Mouse (Mus musculus) limb, embryonic 14.5 days (tissue): ENCODE data around the gene Atg4d. TPM values are rescaled to one million over a fixed set of nuclear protein-coding genes. Genes with fewer than 3 reads are reported as not detected.

Experiments used
- ATAC-seq: fragments of 200-750 bp; cut with Nextera tagmentation; 2 replicates; pipeline ENCODE4 v1.8.0; 2017; ENCODE audit warnings: low read depth, moderate number of reproducible peaks, moderate TSS enrichment; ENCODE audit not compliant: low FRiP score
- DNase-seq: peaks from one replicate; pipeline ENCODE4 v3.0.0-alpha.2; 2015; ENCODE audit warnings: low spot score
- H3K27ac ChIP-seq: fragments of 300-500 bp; sonication (generic); replicated peaks from 2 replicates; pipeline ENCODE4 v1.5.1; 2014; ENCODE audit warnings: low read depth, mild to moderate bottlenecking, low read length, moderate library complexity, mixed read lengths
- H3K27me3 ChIP-seq: fragments of 300-500 bp; sonication (generic); 2 replicates; pipeline ENCODE4 v1.6.1; 2014; ENCODE audit warnings: low read length, mixed read lengths; ENCODE audit not compliant: control insufficient read depth, insufficient read depth
- H3K36me3 ChIP-seq: fragments of 300-500 bp; sonication (generic); 2 replicates; pipeline ENCODE4 v1.6.1; 2014; ENCODE audit warnings: mild to moderate bottlenecking, low read length, moderate library complexity, mixed read lengths; ENCODE audit not compliant: control insufficient read depth, insufficient read depth
- H3K4me1 ChIP-seq: fragments of 300-500 bp; sonication (generic); 2 replicates; pipeline ENCODE4 v1.6.1; 2014; ENCODE audit warnings: antibody characterized with exemption, low read length, mixed read lengths; ENCODE audit not compliant: control insufficient read depth, insufficient read depth
- H3K4me2 ChIP-seq: fragments of 300-500 bp; sonication (generic); replicated peaks from 2 replicates; pipeline ENCODE4 v1.6.1; 2014; ENCODE audit warnings: low read depth, mild to moderate bottlenecking, low read length, moderate library complexity; ENCODE audit not compliant: severe bottlenecking
- H3K4me3 ChIP-seq: fragments of 300-500 bp; sonication (generic); replicated peaks from 2 replicates; pipeline ENCODE4 v1.5.1; 2014; ENCODE audit warnings: low read length
- H3K9ac ChIP-seq: fragments of 300-500 bp; sonication (generic); 2 replicates; pipeline ENCODE4 v1.6.1; 2014; ENCODE audit warnings: mild to moderate bottlenecking, low read depth, low read length, moderate library complexity; ENCODE audit not compliant: severe bottlenecking
- H3K9me3 ChIP-seq: fragments of 300-500 bp; sonication (generic); 2 replicates; pipeline ENCODE4 v1.6.1; 2016; ENCODE audit warnings: low read length; ENCODE audit not compliant: control insufficient read depth
- POLR2A ChIP-seq: fragments of 200-500 bp; IDR thresholded peaks from 2 replicates; pipeline ENCODE4 v1.8.0; 2012; ENCODE audit warnings: inconsistent platforms, mild to moderate bottlenecking, moderate library complexity, borderline replicate concordance; ENCODE audit not compliant: insufficient read depth, insufficient read length; ENCODE audit errors: extremely low read depth
- WGBS: fragments of 180-500 bp; shearing (Covaris S2); extraction: QIAGEN DNeasy Blood & Tissue Kit; methylation state at CpG from one replicate; pipeline ENCODE4 v1.1.7; 2014; 5-methylcytosine and 5-hydroxymethylcytosine counted together
- polyA plus RNA-seq, 2 experiments: library from polyadenylated mRNA; depleted of rRNA in 1 of 2; stranded (reverse) in 1 of 2; unstranded in 1 of 2; fragments of >200 nt; fragmentation: Nextera tagmentation in 1 of 2; extraction: Ambion mirVana in 1 of 2; gene quantifications; 2 replicates each; pipeline versions ENCODE4 v1.2.1 to v1.2.3; 2012 to 2014

The Atg4d gene
- polyA plus RNA-seq, 2 experiments = 26.9 to 31.6 TPM

DNA sequence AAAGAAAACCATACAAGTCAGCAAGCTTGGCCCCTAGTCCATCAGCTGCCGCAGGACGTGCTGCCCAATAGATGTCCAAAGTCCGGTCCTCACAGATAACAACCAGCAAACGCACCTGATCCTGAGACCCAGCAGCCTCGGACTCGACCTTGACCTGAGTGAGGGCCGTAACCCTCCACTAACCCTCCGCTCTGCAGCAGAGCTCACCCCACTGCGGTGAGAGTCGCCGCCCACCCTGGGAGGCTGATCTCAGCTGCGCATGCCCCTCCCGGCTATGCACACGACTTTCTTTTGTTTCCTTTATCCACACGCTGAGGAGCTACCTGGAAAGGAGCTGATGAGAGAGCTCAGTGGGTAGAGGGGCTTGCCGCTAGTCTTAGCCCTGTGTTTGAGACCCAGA lies 37.8 kb upstream of the Atg4d start:
- H3K4me3 ChIP-seq = peak overlapping the region; percentile 24
- peaks cover 7% of the 10 kb centered on the region for H3K4me1 ChIP-seq
- peak overlapping the region; percentile 61; the same call in 1 of the 2 replicates for H3K27ac ChIP-seq
- H3K4me2 ChIP-seq = peak overlapping the region; percentile 47
- TF ChIP-seq POLR2A = no peak
- peak overlapping the region; percentile 40 for H3K9ac ChIP-seq
- WGBS = 19% methylated on average over 16 of the region's 16 CpGs
- H3K36me3 ChIP-seq = peaks cover 34% of the 10 kb centered on the region
- H3K9me3 ChIP-seq = no peaks in the 10 kb centered on the region
- DNase-seq = peak; percentile 49
- H3K27me3 ChIP-seq = no peaks in the 10 kb centered on the region
- peak; percentile 55; the same call in 1 of the 2 replicates for ATAC-seq

DNA sequence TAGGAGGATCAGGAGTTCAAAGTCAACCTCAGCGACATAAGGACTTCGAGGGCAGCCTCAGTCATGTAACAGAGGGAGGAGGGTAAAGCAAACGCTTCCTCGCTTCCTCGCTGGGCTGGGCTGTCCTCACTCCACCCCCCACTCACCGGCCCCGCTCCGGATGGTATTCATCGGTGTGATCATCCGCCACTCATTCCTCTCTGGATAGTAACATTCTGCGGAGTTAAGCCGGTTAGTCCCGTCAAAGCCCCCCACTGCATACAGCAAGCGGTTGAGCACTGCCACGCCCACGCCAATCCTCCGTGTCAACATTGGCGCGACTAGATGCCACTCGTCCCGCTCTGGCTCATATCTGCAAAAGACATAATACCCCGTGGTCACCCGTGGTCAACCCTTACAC lies 33.5 kb upstream of the Atg4d start:
- Histone ChIP-seq H3K9me3 (no peaks in the 10 kb centered on the region), H3K4me2 (no peak overlapping the region), H3K36me3 (peaks cover 71% of the 10 kb centered on the region), H3K27me3 (no peaks in the 10 kb centered on the region), H3K27ac (no peak overlapping the region), H3K4me3 (no peak overlapping the region), H3K9ac (no peak overlapping the region), H3K4me1 (peaks cover 7% of the 10 kb centered on the region)
- ATAC-seq (no peak), DNase-seq (no peak)
- no peak for TF ChIP-seq POLR2A
- 65% methylated on average over 23 of the region's 23 CpGs for WGBS

GRCm38 (mm10) chr9:21232867-21233266 lies 32.2 kb upstream of the Atg4d start:
- Histone ChIP-seq H3K36me3 (peaks cover 79% of the 10 kb centered on the region), H3K4me1 (peaks cover 11% of the 10 kb centered on the region), H3K4me3 (no peak overlapping the region), H3K27ac (no peak overlapping the region), H3K27me3 (no peaks in the 10 kb centered on the region), H3K9me3 (no peaks in the 10 kb centered on the region), H3K9ac (no peak overlapping the region), H3K4me2 (no peak overlapping the region)
- TF ChIP-seq POLR2A = no peak
- WGBS = 80% methylated on average over 5 of the region's 5 CpGs
- ATAC-seq = no peak
- DNase-seq = no peak

- no peak for TF ChIP-seq POLR2A
- no peak for DNase-seq
These were observed 31.7 kb upstream of the Atg4d start for GRCm38 (mm10) chr9:21233366-21233765.

GRCm38 (mm10) chr9:21233805-21234204 lies 31.3 kb upstream of the Atg4d start:
- ATAC-seq (no peak), DNase-seq (no peak)
- Histone ChIP-seq H3K27ac (no peak overlapping the region), H3K9me3 (no peaks in the 10 kb centered on the region), H3K9ac (no peak overlapping the region), H3K27me3 (no peaks in the 10 kb centered on the region), H3K4me1 (peaks cover 11% of the 10 kb centered on the region), H3K4me3 (no peak overlapping the region), H3K36me3 (peaks cover 79% of the 10 kb centered on the region), H3K4me2 (no peak overlapping the region)
- TF ChIP-seq POLR2A = no peak
- 84% methylated on average over 28 of the region's 28 CpGs for WGBS

More at GRCm38 (mm10) chr9:21233366-21233765, 31.7 kb upstream of the Atg4d start:
- WGBS = 92% methylated on average over 29 of the region's 29 CpGs
- Histone ChIP-seq H3K36me3 (peaks cover 79% of the 10 kb centered on the region), H3K9ac (no peak overlapping the region), H3K4me1 (peaks cover 11% of the 10 kb centered on the region), H3K4me3 (no peak overlapping the region), H3K9me3 (no peaks in the 10 kb centered on the region), H3K4me2 (no peak overlapping the region), H3K27ac (no peak overlapping the region), H3K27me3 (no peaks in the 10 kb centered on the region)
- ATAC-seq = no peak

GRCm38 (mm10) chr9:21235341-21235740 lies 29.8 kb upstream of the Atg4d start:
- Histone ChIP-seq H3K27ac (no peak overlapping the region), H3K27me3 (no peaks in the 10 kb centered on the region), H3K4me3 (no peak overlapping the region), H3K4me2 (no peak overlapping the region), H3K9me3 (no peaks in the 10 kb centered on the region), H3K4me1 (peaks cover 11% of the 10 kb centered on the region), H3K36me3 (peaks cover 65% of the 10 kb centered on the region), H3K9ac (no peak overlapping the region)
- 85% methylated on average over 4 of the region's 4 CpGs for WGBS
- no peak for DNase-seq
- TF ChIP-seq POLR2A = no peak
- ATAC-seq = no peak
